Mouse (Mus musculus) heart, adult 2 months (tissue): ENCODE measurements around the gene Smim15.

Experiments
- CTCF ChIP-seq: fragments of 200-600 bp; IDR thresholded peaks from 2 replicates; pipeline ENCODE4 v1.8.1; 2022; ENCODE audit warnings: antibody characterized with exemption, mild to moderate bottlenecking, moderate library complexity
- POLR2A ChIP-seq: fragments of 200-500 bp; IDR thresholded peaks from 2 replicates; pipeline ENCODE4 v1.6.1; 2011; ENCODE audit warnings: mild to moderate bottlenecking, low read depth, low read length, control low read depth; ENCODE audit not compliant: insufficient read depth

DNA sequence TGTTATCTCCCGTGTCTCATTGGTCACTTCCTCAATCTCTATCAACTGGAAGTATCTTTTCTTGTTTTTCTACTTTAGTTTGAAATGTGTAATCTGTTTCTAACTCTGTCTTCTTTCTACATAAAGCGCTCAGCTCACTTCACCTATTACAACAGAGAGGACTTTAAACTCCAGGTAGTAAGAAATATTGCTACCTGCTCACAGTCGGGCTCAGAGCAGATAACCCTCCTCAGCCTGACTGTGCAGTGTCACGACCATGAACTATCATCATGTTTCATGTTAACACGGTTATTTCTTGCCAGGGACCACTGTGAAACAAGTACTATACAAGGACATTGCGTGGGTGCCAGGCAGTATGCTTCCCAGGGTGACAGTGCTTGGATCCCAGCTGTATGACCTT lies 26.9 kb upstream of the Smim15 start:
- no peak for TF ChIP-seq POLR2A
- no peak for TF ChIP-seq CTCF
